24 mouse cellular contexts compared by ENCODE assay signal in the genomic region with DNA sequence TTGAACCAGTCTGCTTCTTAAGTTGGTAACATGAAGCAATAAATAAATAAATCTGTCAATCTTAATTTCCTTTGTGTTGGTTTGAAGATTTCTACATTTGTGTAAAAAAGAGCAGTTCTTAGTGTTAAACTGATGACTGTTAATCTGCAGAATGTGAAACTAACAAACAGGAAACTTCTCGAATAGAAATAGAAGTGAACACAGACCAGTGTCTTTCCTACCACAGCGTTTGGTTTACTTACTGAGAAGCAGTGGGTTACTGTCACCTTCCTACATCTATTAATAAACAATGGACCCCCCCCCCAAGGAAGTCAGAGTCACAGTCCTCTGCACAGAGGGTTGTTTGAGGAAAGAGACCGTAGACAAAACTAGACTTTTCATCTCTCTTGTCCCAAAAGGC.
DNase-seq lines count a peak whose midpoint lies in the region; ATAC-seq lines count a peak whose summit lies in the region.
"Had no signal": no experiment of that assay in that cellular context is flagged by ENCODE, and none has a peak within 500 bp of the region (broad histone marks: within the 10 kb centered on the region; RNA-seq: fewer than 3 reads in every experiment).

No protein-coding gene starts in this region.

- intact Hi-C loops in left cerebral cortex, postnatal 14 days (cut with DNase I) = no loop called here

- peak; percentile 9 for DNase-seq in layer of hippocampus, adult 9-11 months
- no peak for DNase-seq in layer of hippocampus, adult 18-20 months (ENCODE audit: low spot score in 2 of 2)
- DNase-seq in splenic B cell, adult 2 months (ENCODE audit: low read depth, low spot score) = peak; percentile 69
- no peak for DNase-seq in left cerebral cortex, postnatal 14 days (ENCODE audit: low spot score in 2 of 2)
- DNase-seq in layer of hippocampus, postnatal 36 days = no peak
- DNase-seq: adrenal gland, postnatal 10 days; cerebellum, adult 2 months; cerebellum, postnatal 25 days; gastrocnemius, postnatal 10 days; heart, adult 2 months; heart, postnatal 4 days; kidney, adult 8-10 months; kidney, postnatal 10 days; liver, embryonic 13.5 days; lung, embryonic 14.5 days; thymus, postnatal 36 days had no signal

- no peaks in the 10 kb centered on the region for H3K27me3 ChIP-seq in splenic B cell, adult 2 months (ENCODE audit: control insufficient read depth, insufficient read depth, low read length, poor library complexity, severe bottlenecking)
- H3K27me3 ChIP-seq: forebrain, embryonic 15.5 days; heart, embryonic 15.5 days; intestine, embryonic 15.5 days; limb, embryonic 12.5 days; liver, embryonic 13.5 days; neural tube, embryonic 15.5 days had no signal

- no peaks in the 10 kb centered on the region for H3K36me3 ChIP-seq in splenic B cell, adult 2 months (ENCODE audit: control insufficient read depth, insufficient read depth, low read length, poor library complexity, severe bottlenecking)
- H3K36me3 ChIP-seq: forebrain, embryonic 15.5 days; heart, embryonic 15.5 days; intestine, embryonic 15.5 days; limb, embryonic 12.5 days; liver, embryonic 13.5 days; midbrain, embryonic 10.5 days; neural tube, embryonic 15.5 days had no signal

- ATAC-seq in CD4-positive, CD25-positive, alpha-beta regulatory T cell, adult 4 months = peak; percentile 61
- peak; percentile 67 for ATAC-seq in inflammation-experienced regulatory T-cells, adult 6 months
- ATAC-seq: forebrain, embryonic 15.5 days; intestine, embryonic 15.5 days had no signal

Comparison
In these comparisons a context has a peak if more than half of its experiments do, and no peak if none do; other contexts are left out.
1. DNase-seq: peak in layer of hippocampus, adult 9-11 months (single experiment) and splenic B cell, adult 2 months (single experiment); none in layer of hippocampus, adult 18-20 months (0 of 2), left cerebral cortex, postnatal 14 days (0 of 2) and layer of hippocampus, postnatal 36 days (0 of 2).